Mouse (Mus musculus) CH12.LX (cell line): ENCODE data around the gene Ntng1. TPM values are rescaled to one million over a fixed set of nuclear protein-coding genes. Genes with fewer than 3 reads are reported as not detected.

Experiments
- DNase-seq: peaks from one replicate; pipeline ENCODE4 v3.0.0-alpha.2; 2013; ENCODE audit errors: extremely low read depth
- H3K27ac ChIP-seq: 2 replicates; pipeline ENCODE4 v1.5.1; 2012; ENCODE audit warnings: low read depth, mild to moderate bottlenecking, control low read depth, moderate library complexity; ENCODE audit not compliant: insufficient read depth
- H3K27me3 ChIP-seq: replicated peaks from 2 replicates; pipeline ENCODE3; 2012; ENCODE audit warnings: inconsistent platforms
- H3K36me3 ChIP-seq, 2 experiments: replicated peaks in 1 of 2; 2 replicates each; pipeline versions ENCODE3 to v1.6.1; 2012; ENCODE audit warnings: inconsistent platforms in 1 of 2, low read length in 1 of 2, mild to moderate bottlenecking in 1 of 2, mixed read lengths in 1 of 2, moderate library complexity in 1 of 2; ENCODE audit not compliant: control insufficient read depth in 1 of 2, insufficient read depth in 1 of 2
- H3K4me1 ChIP-seq, 2 experiments: 2 replicates each; pipeline ENCODE4 v1.6.1; 2012; ENCODE audit warnings: inconsistent platforms in 1 of 2, moderate library complexity in 1 of 2; ENCODE audit not compliant: insufficient read depth in 2 of 2, control insufficient read depth in 1 of 2
- H3K4me2 ChIP-seq: 2 replicates; pipeline ENCODE4 v1.6.1; 2012; ENCODE audit warnings: low read depth, mild to moderate bottlenecking, control low read depth; ENCODE audit not compliant: poor library complexity, insufficient read depth, severe bottlenecking
- H3K4me3 ChIP-seq, 3 experiments: fragments of 150-350 bp in 1 of 3; sonication (generic) in 1 of 3; replicated peaks in 1 of 3; 2 replicates each; pipeline versions ENCODE3 to v1.5.1; 2011 to 2012; ENCODE audit warnings: low read depth in 2 of 3, low read length in 2 of 3, mild to moderate bottlenecking in 2 of 3, moderate library complexity in 2 of 3, control low read depth in 1 of 3, improper control_type of control experiment in 1 of 3, inconsistent platforms in 1 of 3, mixed read lengths in 1 of 3; ENCODE audit not compliant: poor library complexity in 1 of 3
- H3K79me2 ChIP-seq: replicated peaks from 2 replicates; pipeline ENCODE4 v1.6.1; 2012; ENCODE audit warnings: mild to moderate bottlenecking, moderate library complexity; ENCODE audit not compliant: control insufficient read depth, poor library complexity, insufficient read depth, severe bottlenecking; ENCODE audit errors: extremely low read depth
- H3K9ac ChIP-seq: 2 replicates; pipeline ENCODE4 v1.6.1; 2012; ENCODE audit warnings: low read depth, mild to moderate bottlenecking, control low read depth, moderate library complexity; ENCODE audit not compliant: insufficient read depth
- H3K9me3 ChIP-seq: replicated peaks from 2 replicates; pipeline ENCODE3; 2012; ENCODE audit warnings: low read length, inconsistent platforms, mixed read lengths
- CHD2 ChIP-seq: IDR thresholded peaks from 2 replicates; pipeline ENCODE4 v1.6.1; 2011; ENCODE audit warnings: low read length, improper control_type of control experiment
- CTCF ChIP-seq, 2 experiments: IDR thresholded peaks in 1 of 2; conservative IDR thresholded peaks in 1 of 2; 2 replicates each; pipeline ENCODE4 v1.5.1; 2011 to 2012; ENCODE audit warnings: low read depth in 2 of 2, low read length in 2 of 2, improper control_type of control experiment in 1 of 2, inconsistent platforms in 1 of 2, mild to moderate bottlenecking in 1 of 2, moderate library complexity in 1 of 2
- ELF1 ChIP-seq: IDR thresholded peaks from 2 replicates; pipeline ENCODE4 v1.6.1; 2014; ENCODE audit warnings: low read depth, mild to moderate bottlenecking, inconsistent platforms, low read length, improper control_type of control experiment
- ETS1 ChIP-seq: conservative IDR thresholded peaks from 2 replicates; pipeline ENCODE4 v1.6.1; 2012; ENCODE audit warnings: low read depth, mild to moderate bottlenecking, inconsistent platforms, low read length, improper control_type of control experiment, moderate library complexity
- IRF4 ChIP-seq: IDR thresholded peaks from 2 replicates; pipeline ENCODE4 v1.6.1; 2014; ENCODE audit warnings: low read depth, mild to moderate bottlenecking, inconsistent platforms, low read length, improper control_type of control experiment
- JUN ChIP-seq: IDR thresholded peaks from 2 replicates; pipeline ENCODE4 v1.6.1; 2011; ENCODE audit warnings: low read depth, mild to moderate bottlenecking, low read length, improper control_type of control experiment, moderate library complexity; ENCODE audit not compliant: insufficient read depth
- KAT2A ChIP-seq: IDR thresholded peaks from 2 replicates; pipeline ENCODE4 v1.6.1; 2012; ENCODE audit warnings: low read length, improper control_type of control experiment, inconsistent platforms; ENCODE audit not compliant: insufficient replicate concordance
- MAX ChIP-seq: IDR thresholded peaks from 2 replicates; pipeline ENCODE4 v1.6.1; 2011; ENCODE audit warnings: low read length, improper control_type of control experiment
- MAZ ChIP-seq: IDR thresholded peaks from 2 replicates; pipeline ENCODE4 v1.6.1; 2012; ENCODE audit warnings: low read depth, mild to moderate bottlenecking, inconsistent platforms, low read length, improper control_type of control experiment, moderate library complexity
- MXI1 ChIP-seq: IDR thresholded peaks from 2 replicates; pipeline ENCODE4 v1.6.1; 2011; ENCODE audit warnings: mild to moderate bottlenecking, low read depth, low read length, improper control_type of control experiment
- NELFE ChIP-seq: IDR thresholded peaks from 2 replicates; pipeline ENCODE4 v1.6.1; 2011; ENCODE audit warnings: low read depth, low read length, improper control_type of control experiment
- RCOR1 ChIP-seq: conservative IDR thresholded peaks from 2 replicates; pipeline ENCODE4 v1.6.1; 2012; ENCODE audit warnings: low read depth, mild to moderate bottlenecking, inconsistent platforms, low read length, improper control_type of control experiment
- TBP ChIP-seq: conservative IDR thresholded peaks from 2 replicates; pipeline ENCODE4 v1.6.1; 2011; ENCODE audit warnings: low read depth, low read length, improper control_type of control experiment
- UBTF ChIP-seq: IDR thresholded peaks from 2 replicates; pipeline ENCODE4 v1.6.1; 2012; ENCODE audit warnings: low read depth, mild to moderate bottlenecking, inconsistent platforms, low read length, improper control_type of control experiment, moderate library complexity
- ZMIZ1 ChIP-seq: IDR thresholded peaks from 2 replicates; pipeline ENCODE4 v1.6.1; 2012; ENCODE audit warnings: low read depth, mild to moderate bottlenecking, inconsistent platforms, low read length, improper control_type of control experiment
- dilution Hi-C: fragments of 300-500 bp; cut with MboI; formaldehyde crosslinking; loops from 2 replicates; pipeline ENCODE4 v1.14.3; 2020; ENCODE audit warnings: low sequenced_read_pairs; ENCODE audit not compliant: extremely low pct_unique_long_range_greater_than_20kb, extremely low pct_ligation_motif_present
- in situ Hi-C: fragments of 300-500 bp; cut with MboI; formaldehyde crosslinking; loops from 3 replicates; pipeline ENCODE4 v1.14.3; 2019; ENCODE audit warnings: low sequenced_read_pairs, low pct_ligation_motif_present, low pct_unique_long_range_greater_than_20kb, mixed read lengths
- polyA plus RNA-seq: library from polyadenylated mRNA; unstranded; fragments of >175 nt; gene quantifications from 2 replicates; pipeline ENCODE4 v1.2.1, GENCODE M21; 2012; ENCODE audit warnings: low read depth; ENCODE audit not compliant: insufficient read length
- total RNA-seq, 2 experiments: library from RNA; depleted of rRNA; stranded (reverse); fragments of 300-350 nt in 1 of 2; fragments of >200 nt in 1 of 2; gene quantifications; 2 replicates each; pipeline ENCODE4 v1.2.3; 2012 to 2014

Gene Ntng1
- total and polyA plus RNA-seq, 3 experiments, result not detected

GRCm38 (mm10) chr3:109731592-109732230 is 412.1 kb downstream of the Ntng1 start:
- peaks cover 72% of the 10 kb centered on the region for H3K9me3 ChIP-seq
- in situ Hi-C loops (no loop called here), dilution Hi-C loops (no loop called here)
- no peak overlapping the region for H3K27ac ChIP-seq
- no peaks in the 10 kb centered on the region for H3K27me3 ChIP-seq
- no peaks in the 10 kb centered on the region for H3K4me1 ChIP-seq
- no peak overlapping the region for H3K9ac ChIP-seq
- DNase-seq, result no peak
- TF ChIP-seq CTCF (conservative IDR thresholded peaks at IDR 0.05 in 1 of 2, IDR thresholded peaks at IDR 0.05 in 1 of 2; ENCODE audit: low read depth in 2 of 2, low read length in 2 of 2) (no peak), TBP (no peak), UBTF (no peak), MAX (no peak), IRF4 (no peak), RCOR1 (no peak), MXI1 (no peak), ELF1 (no peak), ZMIZ1 (no peak), MAZ (no peak), CHD2 (no peak), ETS1 (no peak), NELFE (no peak), JUN (no peak), KAT2A (no peak)
- H3K4me2 ChIP-seq, result no peak overlapping the region
- no peaks in the 10 kb centered on the region for H3K36me3 ChIP-seq
- H3K79me2 ChIP-seq, result no peaks in the 10 kb centered on the region
- H3K4me3 ChIP-seq, result no peak overlapping the region

Other genes starting within 250 kb of the Ntng1 start
- gene Prmt6, start 107.0 kb upstream of the Ntng1 start, total RNA-seq (2012; rRNA removed), result 18.2 and 22.9 TPM in 2 replicates
- 32.6 and 37.6 TPM in 2 replicates for gene Prmt6, start 107.0 kb upstream of the Ntng1 start, total RNA-seq (2014; rRNA removed)
- gene Prmt6, start 107.0 kb upstream of the Ntng1 start, polyA plus RNA-seq, result 19.0 and 21.3 TPM in 2 replicates